Mouse (Mus musculus) hindbrain, embryonic 11.5 days (tissue): ENCODE results near the gene Fbxw14. TPM values are rescaled to one million over a fixed set of nuclear protein-coding genes. Genes with fewer than 3 reads are reported as not detected.
"Not testable (repeated sequence)": the region's sequence is repeated elsewhere in the genome, so short reads cannot be mapped to it uniquely, and the experiment has no call there.

Source experiments
- ATAC-seq: fragments of 200-750 bp; cut with Nextera tagmentation; 2 replicates; pipeline ENCODE4 v1.8.0; 2017; ENCODE audit warnings: mild to moderate bottlenecking, moderate TSS enrichment, moderate library complexity; ENCODE audit not compliant: low FRiP score
- DNase-seq: peaks from one replicate; pipeline ENCODE4 v3.0.0-alpha.2; 2015; ENCODE audit warnings: low spot score
- H3K27ac ChIP-seq: fragments of 300-500 bp; sonication (generic); 2 replicates; pipeline ENCODE4 v1.5.1; 2014; ENCODE audit warnings: mild to moderate bottlenecking, low read depth, low read length
- H3K27me3 ChIP-seq: fragments of 300-500 bp; sonication (generic); 2 replicates; pipeline ENCODE4 v1.6.1; 2014; ENCODE audit warnings: mild to moderate bottlenecking, low read length, moderate library complexity, mixed read lengths; ENCODE audit not compliant: control insufficient read depth, insufficient read depth
- H3K36me3 ChIP-seq: fragments of 300-500 bp; sonication (generic); 2 replicates; pipeline ENCODE4 v1.6.1; 2014; ENCODE audit warnings: mild to moderate bottlenecking, low read length, moderate library complexity, mixed read lengths; ENCODE audit not compliant: control insufficient read depth, insufficient read depth
- H3K4me1 ChIP-seq: fragments of 300-500 bp; sonication (generic); replicated peaks from 2 replicates; pipeline ENCODE4 v1.6.1; 2014; ENCODE audit warnings: low read length, mixed read lengths; ENCODE audit not compliant: control insufficient read depth, insufficient read depth
- H3K4me2 ChIP-seq: fragments of 300-500 bp; sonication (generic); replicated peaks from 2 replicates; pipeline ENCODE4 v1.6.1; 2014; ENCODE audit warnings: mild to moderate bottlenecking, low read depth, low read length
- H3K4me3 ChIP-seq: fragments of 300-500 bp; sonication (generic); 2 replicates; pipeline ENCODE4 v1.5.1; 2014; ENCODE audit warnings: low read depth, low read length
- H3K9ac ChIP-seq: fragments of 300-500 bp; sonication (generic); 2 replicates; pipeline ENCODE4 v1.6.1; 2014; ENCODE audit warnings: low read depth, low read length
- H3K9me3 ChIP-seq: fragments of 300-500 bp; sonication (generic); 2 replicates; pipeline ENCODE4 v1.6.1; 2016; ENCODE audit warnings: low read length; ENCODE audit not compliant: control insufficient read depth
- WGBS: fragments of 180-500 bp; shearing (Covaris S2); extraction: QIAGEN DNeasy Blood & Tissue Kit; methylation state at CpG from one replicate; pipeline ENCODE4 v1.1.7; 2014; 5-methylcytosine and 5-hydroxymethylcytosine counted together
- polyA plus RNA-seq: library from polyadenylated mRNA; unstranded; fragments of >200 nt; fragmentation: Nextera tagmentation; extraction: Ambion mirVana; gene quantifications from 2 replicates; pipeline ENCODE4 v1.2.1, GENCODE M21; 2014

Gene Fbxw14
- not detected in 2 replicates for polyA plus RNA-seq

- H3K9me3 ChIP-seq, H3K4me1 ChIP-seq, H3K9ac ChIP-seq, DNase-seq, H3K4me2 ChIP-seq, ATAC-seq, H3K27ac ChIP-seq, H3K27me3 ChIP-seq, H3K36me3 ChIP-seq, H3K4me3 ChIP-seq: not testable (repeated sequence)
- no CpG with 5 or more reads among the region's 1 CpGs for WGBS
Measured at GRCm38 (mm10) chr9:109287576-109287975, at the start of gene Fbxw14. TSS of gene Fbxw14 (minus strand) at chr9:109287676.

DNA sequence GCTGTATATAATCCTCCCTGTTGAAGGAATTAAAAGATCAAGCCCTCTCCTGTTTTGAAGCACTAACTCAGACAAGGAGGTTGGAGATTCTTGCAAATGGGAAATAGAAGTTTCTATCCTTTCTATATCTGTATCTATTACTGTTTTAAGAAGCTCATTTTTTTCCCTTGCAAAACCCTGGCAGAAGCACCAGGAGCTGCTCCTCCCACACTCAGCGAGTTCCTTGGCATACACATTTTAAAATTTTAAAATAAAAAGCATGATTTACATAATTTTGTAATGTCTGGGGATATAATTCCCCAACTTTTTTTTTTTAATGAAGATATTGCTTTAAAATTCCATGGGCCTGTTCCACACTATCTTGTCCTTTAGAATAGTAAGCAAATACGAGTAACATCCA is 24.4 kb downstream of the Fbxw14 start:
- Histone ChIP-seq H3K36me3 (no peaks in the 10 kb centered on the region), H3K4me2 (no peak overlapping the region), H3K27ac (no peak overlapping the region), H3K9me3 (no peaks in the 10 kb centered on the region), H3K4me1 (no peaks in the 10 kb centered on the region), H3K27me3 (no peaks in the 10 kb centered on the region), H3K9ac (no peak overlapping the region), H3K4me3 (no peak overlapping the region)
- ATAC-seq (no peak), DNase-seq (no peak)
- 77% methylated on average over 2 of the region's 2 CpGs for WGBS

- DNase-seq (no peak), ATAC-seq (no peak)
- Histone ChIP-seq H3K9me3 (no peaks in the 10 kb centered on the region), H3K36me3 (no peaks in the 10 kb centered on the region), H3K27ac (no peak within 1 kb of the TSS), H3K4me1 (no peaks in the 10 kb centered on the region), H3K9ac (no peak within 1 kb of the TSS), H3K4me2 (no peak within 1 kb of the TSS), H3K27me3 (no peaks in the 10 kb centered on the region), H3K4me3 (no peak within 1 kb of the TSS)
- WGBS: 95% methylated on average over 1 of the region's 1 CpGs
Measured at GRCm38 (mm10) chr9:109234654-109235053, 52.8 kb downstream of the Fbxw14 start, which contains the start of gene Fbxw20. TSS of gene Fbxw20 (minus strand) at chr9:109234754.

Other genes with a start within 250 kb of the Fbxw14 start
- gene Shisa5, start 249.1 kb downstream of the Fbxw14 start, polyA plus RNA-seq: 33.4 and 34.1 TPM in 2 replicates
- gene Trex1, start 227.9 kb downstream of the Fbxw14 start, polyA plus RNA-seq: 7.5 and 9.7 TPM in 2 replicates
- 26.0 TPM in 2 replicates for gene Atrip, start 213.6 kb downstream of the Fbxw14 start, polyA plus RNA-seq
- 11.0 and 12.3 TPM in 2 replicates for gene Ccdc51, start 205.2 kb downstream of the Fbxw14 start, polyA plus RNA-seq
- gene Tma7, start 205.1 kb downstream of the Fbxw14 start, polyA plus RNA-seq: 756 and 774 TPM in 2 replicates
- gene Plxnb1, start 192.3 kb downstream of the Fbxw14 start, polyA plus RNA-seq: 16.9 and 18.2 TPM in 2 replicates
- not detected in 2 replicates for gene Fbxw21, start 125.6 kb downstream of the Fbxw14 start, polyA plus RNA-seq
- gene Fbxw13, start 91.7 kb downstream of the Fbxw14 start, polyA plus RNA-seq: not detected in 2 replicates
- gene Fbxw20, start 52.9 kb downstream of the Fbxw14 start, polyA plus RNA-seq: not detected in 2 replicates
- gene Fbxw28, start 52.0 kb upstream of the Fbxw14 start, polyA plus RNA-seq: not detected in 2 replicates
- not detected in 2 replicates for gene Fbxw22, start 116.6 kb upstream of the Fbxw14 start, polyA plus RNA-seq
- gene Fbxw16, start 161.5 kb upstream of the Fbxw14 start, polyA plus RNA-seq: not detected in 2 replicates
- gene Fbxw19, start 208.2 kb upstream of the Fbxw14 start, polyA plus RNA-seq: 0.09 TPM in 1 of 2 replicates, not detected in the other